Mouse (Mus musculus) urinary bladder, adult 18-20 months (tissue): ENCODE measurements at regions not wholly inside any gene's neighbourhood (a gene's known extent, or its start where the extent isn't known, plus 50 kb on each side); places are given as distances from the start of the nearest gene placed in this dataset.

Source experiments
- DNase-seq, 2 experiments: peaks; one replicate each; pipeline ENCODE4 v3.0.0; 2022; ENCODE audit warnings: low spot score in 2 of 2, mixed read lengths in 2 of 2

GRCm38 (mm10) chr2:117710173-117710813 is 367.5 kb upstream of the Rasgrp1 start:
- no peak for DNase-seq

DNA sequence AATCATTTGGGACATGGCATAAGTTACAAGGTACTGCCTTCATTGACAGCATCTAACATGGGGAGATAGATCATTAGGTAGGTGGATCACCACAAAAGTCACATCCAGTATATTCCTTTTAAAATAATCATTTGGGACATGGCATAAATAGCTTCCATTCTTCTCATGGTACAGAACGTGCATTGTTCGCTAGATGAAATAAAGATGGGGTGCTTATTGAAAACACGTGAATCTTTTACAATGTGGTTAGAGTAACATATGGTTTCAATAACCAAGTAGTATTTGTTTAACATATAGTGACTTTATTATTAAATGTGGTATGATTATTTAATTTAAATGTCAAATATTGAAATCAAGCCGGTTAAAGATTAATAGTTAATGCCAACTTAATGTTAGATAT is 381.3 kb upstream of the Rasgrp1 start:
- DNase-seq: no peak

GRCm38 (mm10) chr2:117731253-117731652 is 380.4 kb upstream of the Thbs1 start:
- peak in 1 of 2 experiments; percentile 2 for DNase-seq

DNA sequence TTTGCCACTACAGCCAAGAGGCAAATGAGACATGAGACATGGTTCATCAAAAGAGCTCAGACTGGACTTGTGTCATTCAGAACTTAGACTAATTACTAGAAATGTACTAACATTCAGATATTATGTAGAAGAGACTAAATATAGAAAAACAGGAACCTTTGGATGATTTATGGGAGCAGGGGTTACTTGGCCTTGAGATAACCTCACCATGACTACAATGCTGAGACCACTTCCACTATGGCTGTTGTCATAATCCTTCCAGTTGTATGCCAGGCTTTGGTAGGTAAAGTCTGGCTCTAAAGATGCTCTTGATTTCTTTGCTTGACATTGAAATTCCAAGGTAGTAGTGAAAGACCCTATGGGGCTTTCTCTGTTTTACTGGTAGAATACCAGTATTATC is 369.3 kb upstream of the Thbs1 start:
- no peak for DNase-seq

DNA sequence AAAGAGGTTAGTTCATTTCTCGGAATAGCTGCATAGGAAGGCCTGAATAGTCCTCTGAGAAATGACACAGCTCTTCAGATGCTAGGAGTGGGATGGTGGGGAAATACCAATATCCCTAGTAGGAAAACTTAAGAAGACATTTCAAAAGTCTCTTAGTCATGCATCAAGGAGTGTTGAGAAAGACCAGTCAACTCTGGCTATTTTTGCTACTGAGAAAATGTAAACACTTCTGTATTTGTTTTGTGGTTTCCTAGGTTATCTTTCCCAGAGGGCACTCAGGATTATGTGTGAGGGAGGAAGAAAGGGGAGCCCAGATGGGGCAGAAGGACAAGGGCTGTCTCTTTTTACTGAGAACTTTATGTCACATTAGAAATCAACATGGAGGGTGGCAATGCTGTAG is 367.8 kb upstream of the Thbs1 start:
- no peak for DNase-seq

- no peak for DNase-seq
These were observed 365.9 kb upstream of the Thbs1 start for GRCm38 (mm10) chr2:117745767-117746166.

GRCm38 (mm10) chr2:117747136-117747535 is 364.5 kb upstream of the Thbs1 start:
- DNase-seq: no peak

GRCm38 (mm10) chr2:117748892-117749291 is 362.8 kb upstream of the Thbs1 start:
- peak; percentile 23 to 34 for DNase-seq

DNA sequence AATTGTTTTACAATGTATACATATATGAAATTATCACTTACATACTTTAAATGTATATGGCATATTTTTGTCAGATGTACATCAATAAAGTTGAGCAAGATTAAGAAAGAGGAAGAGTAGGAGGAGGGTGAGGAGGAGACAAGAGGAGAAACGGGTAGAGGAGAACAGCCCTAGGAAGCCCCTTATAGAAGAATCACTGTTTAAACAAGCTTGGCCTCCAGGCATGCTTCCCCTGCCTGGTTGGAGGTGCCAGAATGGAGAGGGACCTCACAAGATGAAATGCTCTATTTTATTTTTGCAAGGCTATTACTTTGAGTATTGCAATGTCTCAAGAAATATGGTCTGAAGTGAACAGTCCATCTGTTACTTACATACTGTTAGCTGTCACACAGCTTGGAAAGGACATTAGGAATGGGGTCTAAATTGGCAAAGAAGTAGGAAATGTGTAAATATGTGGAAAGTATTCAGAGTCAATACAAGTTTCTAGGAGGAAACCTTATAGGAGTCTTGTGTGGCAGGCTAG is 352.1 kb upstream of the Thbs1 start:
- DNase-seq: no peak

- no peak for DNase-seq
These were observed 348.0 kb upstream of the Thbs1 start for GRCm38 (mm10) chr2:117763631-117764030.

- no peak for DNase-seq
These were observed 346.1 kb upstream of the Thbs1 start for GRCm38 (mm10) chr2:117765572-117765971.

- no peak for DNase-seq
These were observed 345.2 kb upstream of the Thbs1 start for GRCm38 (mm10) chr2:117766450-117766849.

GRCm38 (mm10) chr2:117769402-117770114 is 342.1 kb upstream of the Thbs1 start:
- DNase-seq: no peak

DNA sequence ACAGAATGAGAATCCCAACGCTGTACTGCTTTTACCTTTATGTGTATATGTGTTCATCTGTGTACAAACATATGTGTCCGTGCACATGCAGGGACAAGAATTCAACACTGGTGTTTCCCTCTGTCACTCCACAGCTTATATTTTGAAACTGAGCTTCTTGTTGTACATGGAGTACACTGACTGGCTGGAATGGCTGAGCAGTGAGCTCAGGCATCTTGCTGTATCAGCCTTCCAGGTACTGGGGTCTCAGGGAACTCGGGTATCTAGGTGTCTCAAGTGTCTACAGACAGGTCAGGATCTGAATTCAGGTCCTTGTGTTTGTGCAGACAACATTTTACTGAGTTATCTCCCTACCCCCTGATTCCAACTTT is 341.6 kb upstream of the Thbs1 start:
- no peak for DNase-seq

GRCm38 (mm10) chr2:117780287-117780686 is 331.4 kb upstream of the Thbs1 start:
- peak in 1 of 2 experiments; percentile 18 for DNase-seq

GRCm38 (mm10) chr2:117780816-117781215 is 330.9 kb upstream of the Thbs1 start:
- DNase-seq: no peak

- no peak for DNase-seq
These were observed 324.4 kb upstream of the Thbs1 start for GRCm38 (mm10) chr2:117787321-117787720.

DNA sequence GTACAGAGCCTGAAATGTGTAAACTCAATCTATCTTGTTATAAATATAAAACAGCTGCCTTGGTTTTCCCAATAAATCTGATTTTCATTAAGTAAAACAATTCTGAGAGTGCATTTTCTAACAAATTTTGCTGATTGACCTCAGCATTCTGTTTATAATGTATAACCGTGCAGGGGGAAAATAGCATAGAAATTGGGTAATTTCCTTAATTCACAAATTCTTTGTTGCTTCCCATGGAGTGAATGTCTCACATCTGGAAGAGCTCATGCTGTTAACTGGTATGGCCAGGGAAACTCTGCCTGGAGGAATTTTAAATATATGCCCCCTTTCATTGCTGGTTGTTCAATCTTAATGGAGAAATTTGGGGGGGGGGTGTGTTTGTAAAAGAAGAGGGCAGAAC is 317.4 kb upstream of the Thbs1 start:
- DNase-seq: no peak

- no peak for DNase-seq
These were observed 309.6 kb upstream of the Thbs1 start for GRCm38 (mm10) chr2:117801946-117802600.

- peak; percentile 9 to 22 for DNase-seq
These were observed 309.0 kb upstream of the Thbs1 start for GRCm38 (mm10) chr2:117802686-117803085.

- no peak for DNase-seq
These were observed 307.0 kb upstream of the Thbs1 start for GRCm38 (mm10) chr2:117804686-117805085.

GRCm38 (mm10) chr2:117807121-117807520 is 304.6 kb upstream of the Thbs1 start:
- no peak for DNase-seq

GRCm38 (mm10) chr2:117811506-117811905 is 300.2 kb upstream of the Thbs1 start:
- DNase-seq: no peak
